Mouse (Mus musculus) forebrain, embryonic 10.5 days (tissue): Measurements from ENCODE around the gene Uimc1. TPM values are rescaled to one million over a fixed set of nuclear protein-coding genes. Genes with fewer than 3 reads are reported as not detected.

Experiments
- DNase-seq: peaks from one replicate; pipeline ENCODE4 v3.0.0-alpha.2; 2017; ENCODE audit warnings: low spot score; ENCODE audit errors: extremely low spot score
- H3K27ac ChIP-seq: fragments of 300-500 bp; sonication (generic); 2 replicates; pipeline ENCODE4 v1.5.1; 2016; ENCODE audit warnings: mild to moderate bottlenecking
- H3K27me3 ChIP-seq: fragments of 300-500 bp; sonication (generic); 2 replicates; pipeline ENCODE4 v1.6.1; 2016; ENCODE audit warnings: mild to moderate bottlenecking; ENCODE audit not compliant: poor library complexity, severe bottlenecking
- H3K36me3 ChIP-seq: fragments of 300-500 bp; sonication (generic); replicated peaks from 2 replicates; pipeline ENCODE4 v1.6.1; 2016; ENCODE audit warnings: mild to moderate bottlenecking, moderate library complexity
- H3K4me1 ChIP-seq: fragments of 300-500 bp; sonication (generic); 2 replicates; pipeline ENCODE4 v1.6.1; 2016
- H3K4me3 ChIP-seq: fragments of 300-500 bp; sonication (generic); 2 replicates; pipeline ENCODE4 v1.5.1; 2016; ENCODE audit warnings: mild to moderate bottlenecking, moderate library complexity
- H3K9me3 ChIP-seq: fragments of 300-500 bp; sonication (generic); 2 replicates; pipeline ENCODE4 v1.6.1; 2016; ENCODE audit warnings: mild to moderate bottlenecking, moderate library complexity
- WGBS: fragments of 180-500 bp; shearing (Covaris S2); methylation state at CpG from one replicate; pipeline ENCODE4 v1.1.7; 2016; 5-methylcytosine and 5-hydroxymethylcytosine counted together
- polyA plus RNA-seq: library from polyadenylated mRNA; unstranded; fragments of >200 nt; fragmentation: Nextera tagmentation; extraction: Ambion mirVana; gene quantifications from 2 replicates; pipeline ENCODE4 v1.2.1, GENCODE M21; 2016

The Uimc1 gene
- polyA plus RNA-seq, 1 experiment from 2014 or later, result 23.4 TPM

- peaks cover 3% of the 10 kb centered on the region; the same call in 1 of the 2 replicates for H3K36me3 ChIP-seq
- no peak overlapping the region for H3K27ac ChIP-seq
- H3K9me3 ChIP-seq, result no peaks in the 10 kb centered on the region
- DNase-seq, result no peak
- H3K27me3 ChIP-seq, result peaks cover 85% of the 10 kb centered on the region
- H3K4me1 ChIP-seq, result peaks cover 40% of the 10 kb centered on the region
- 96% methylated on average over 7 of the region's 7 CpGs for WGBS
- H3K4me3 ChIP-seq, result no peak overlapping the region
Measured at GRCm38 (mm10) chr13:55006415-55006742, 93.7 kb downstream of the Uimc1 start.

GRCm38 (mm10) chr13:55005691-55006414 lies 94.2 kb downstream of the Uimc1 start:
- Histone ChIP-seq H3K27me3 (peaks cover 85% of the 10 kb centered on the region), H3K4me3 (no peak overlapping the region), H3K27ac (no peak overlapping the region), H3K4me1 (peaks cover 43% of the 10 kb centered on the region), H3K9me3 (no peaks in the 10 kb centered on the region), H3K36me3 (peaks cover 3% of the 10 kb centered on the region; the same call in 1 of the 2 replicates)
- DNase-seq, result no peak
- 83% methylated on average over 31 of the region's 31 CpGs for WGBS

DNA sequence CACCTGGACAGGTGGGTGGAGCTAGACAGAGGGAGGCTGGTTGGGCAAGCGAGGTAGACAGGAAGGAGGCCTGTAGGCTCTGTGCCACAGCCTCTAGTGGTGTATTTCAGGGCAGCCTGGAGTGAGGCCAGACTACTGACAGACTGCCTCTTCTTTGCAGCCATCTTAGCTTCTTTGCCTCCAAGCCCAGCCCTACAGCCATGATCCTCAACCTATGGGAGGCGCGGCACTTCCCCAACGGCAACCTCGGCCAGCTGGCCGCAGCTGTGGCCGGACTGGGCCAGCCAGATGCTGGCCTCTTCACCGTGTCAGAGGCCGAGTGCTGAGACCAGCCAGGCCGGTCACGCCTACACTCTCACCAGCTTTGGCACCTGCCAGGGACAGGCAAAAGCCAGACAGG lies 95.5 kb downstream of the Uimc1 start:
- peaks cover 85% of the 10 kb centered on the region for H3K27me3 ChIP-seq
- H3K36me3 ChIP-seq, result peaks cover 6% of the 10 kb centered on the region; the same call in 1 of the 2 replicates

GRCm38 (mm10) chr13:55002090-55002489 lies 98.0 kb downstream of the Uimc1 start:
- 85% methylated on average over 10 of the region's 10 CpGs for WGBS
- no peak for DNase-seq
- Histone ChIP-seq H3K4me3 (no peak overlapping the region), H3K36me3 (peaks cover 6% of the 10 kb centered on the region; the same call in 1 of the 2 replicates), H3K27ac (no peak overlapping the region), H3K4me1 (peaks cover 43% of the 10 kb centered on the region), H3K27me3 (peaks cover 100% of the 10 kb centered on the region), H3K9me3 (no peaks in the 10 kb centered on the region)

More for the DNA sequence above, 95.5 kb downstream of the Uimc1 start:
- no peaks in the 10 kb centered on the region for H3K9me3 ChIP-seq
- no peak overlapping the region for H3K27ac ChIP-seq
- no peak overlapping the region for H3K4me3 ChIP-seq
- no peak for DNase-seq
- H3K4me1 ChIP-seq, result peaks cover 46% of the 10 kb centered on the region
- 68% methylated on average over 11 of the region's 11 CpGs for WGBS

DNA sequence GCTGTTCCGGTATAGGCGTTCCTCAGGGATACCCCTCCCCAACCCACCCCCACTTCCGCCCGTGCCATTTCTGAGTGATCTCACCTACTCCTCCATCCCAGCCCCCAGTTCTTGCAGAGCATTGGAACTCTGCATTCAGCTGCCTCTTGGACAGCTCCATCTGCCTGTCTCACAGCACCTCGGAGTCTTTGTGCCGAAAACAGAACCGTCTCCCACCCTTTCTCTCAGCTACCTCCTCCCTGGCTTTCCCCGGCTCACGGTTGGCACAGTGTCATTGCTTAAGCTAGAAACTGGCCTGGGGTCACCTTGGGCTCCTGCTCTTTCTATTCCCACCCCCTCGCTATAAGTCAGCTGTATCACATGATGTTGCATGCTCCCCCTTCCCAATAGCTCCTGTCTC lies 99.7 kb downstream of the Uimc1 start:
- peaks cover 51% of the 10 kb centered on the region for H3K4me1 ChIP-seq
- WGBS, result 92% methylated on average over 10 of the region's 10 CpGs
- no peak overlapping the region for H3K4me3 ChIP-seq
- peaks cover 100% of the 10 kb centered on the region for H3K27me3 ChIP-seq
- DNase-seq, result no peak
- peaks cover 6% of the 10 kb centered on the region; the same call in 1 of the 2 replicates for H3K36me3 ChIP-seq
- H3K27ac ChIP-seq, result no peak overlapping the region
- H3K9me3 ChIP-seq, result no peaks in the 10 kb centered on the region

- peaks cover 69% of the 10 kb centered on the region for H3K4me1 ChIP-seq
- H3K27me3 ChIP-seq, result peaks cover 93% of the 10 kb centered on the region
- WGBS, result 88% methylated on average over 8 of the region's 8 CpGs
- no peak overlapping the region for H3K4me3 ChIP-seq
- no peaks in the 10 kb centered on the region for H3K9me3 ChIP-seq
- H3K27ac ChIP-seq, result peak overlapping the region; percentile 3
- no peak for DNase-seq
- 0 out of 2 replicates have a peak, but pooled peaks cover 3% of the 10 kb centered on the region for H3K36me3 ChIP-seq
Measured at GRCm38 (mm10) chr13:54997568-54997967, 102.5 kb downstream of the Uimc1 start.

- H3K36me3 ChIP-seq, result 0 out of 2 replicates have a peak, but pooled peaks cover 3% of the 10 kb centered on the region
- H3K4me1 ChIP-seq, result peaks cover 77% of the 10 kb centered on the region
- peak overlapping the region; percentile 85 for H3K27ac ChIP-seq
- WGBS, result 54% methylated on average over 6 of the region's 6 CpGs
- no peaks in the 10 kb centered on the region for H3K9me3 ChIP-seq
- peak overlapping the region; percentile 23; the same call in 1 of the 2 replicates for H3K4me3 ChIP-seq
- H3K27me3 ChIP-seq, result peaks cover 92% of the 10 kb centered on the region
- no peak for DNase-seq
Measured at GRCm38 (mm10) chr13:54995161-54995560, 104.9 kb downstream of the Uimc1 start.

DNA sequence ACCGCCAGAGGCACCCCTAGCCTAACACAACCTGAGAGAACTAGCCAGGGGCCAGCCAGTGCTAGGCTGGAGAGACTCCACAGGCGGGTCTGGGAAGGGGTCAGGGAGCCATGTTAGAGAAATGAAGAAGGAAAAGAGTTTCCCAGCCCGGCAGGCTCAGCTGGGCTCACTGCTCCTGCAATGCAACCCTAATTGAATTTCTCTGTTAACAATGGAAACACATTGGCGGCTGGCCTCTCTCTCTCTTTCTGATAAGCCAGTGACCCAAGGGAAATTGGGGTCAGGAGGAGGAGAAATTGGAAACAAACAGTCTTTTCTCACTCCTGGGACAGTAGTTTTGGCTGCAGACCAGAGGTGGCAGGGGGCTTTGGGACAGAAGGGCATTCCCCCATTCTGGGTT lies 105.5 kb downstream of the Uimc1 start:
- DNase-seq, result peak; percentile 69
- 2% methylated on average over 4 of the region's 4 CpGs for WGBS
- H3K4me3 ChIP-seq, result peak overlapping the region; percentile 23
- H3K9me3 ChIP-seq, result no peaks in the 10 kb centered on the region
- peaks cover 83% of the 10 kb centered on the region for H3K4me1 ChIP-seq
- peaks cover 92% of the 10 kb centered on the region for H3K27me3 ChIP-seq
- no peaks in the 10 kb centered on the region for H3K36me3 ChIP-seq
- peak overlapping the region; percentile 85 for H3K27ac ChIP-seq

DNA sequence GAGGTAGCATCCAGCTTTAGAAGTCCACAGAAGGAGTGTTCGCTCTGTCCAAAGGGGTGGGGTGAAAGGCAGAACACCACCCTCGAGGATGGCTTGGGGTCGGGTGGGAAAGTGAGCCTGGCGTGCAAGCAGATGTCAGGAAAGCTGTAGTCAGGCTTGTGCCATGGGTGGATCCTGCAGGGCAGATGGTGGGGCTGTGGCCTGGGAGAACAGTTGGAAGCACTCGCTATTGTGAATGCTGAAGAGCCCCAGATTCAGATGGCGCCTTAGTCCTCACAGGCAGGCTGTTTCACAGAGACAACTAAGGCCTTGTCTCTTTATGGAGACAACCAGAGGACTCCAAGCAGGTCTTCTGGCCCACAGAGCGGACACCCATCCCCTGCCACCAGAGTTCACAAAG lies 107.9 kb downstream of the Uimc1 start:
- Histone ChIP-seq H3K4me3 (no peak overlapping the region), H3K27ac (peak overlapping the region; percentile 69), H3K27me3 (peaks cover 90% of the 10 kb centered on the region), H3K36me3 (no peaks in the 10 kb centered on the region), H3K4me1 (peaks cover 90% of the 10 kb centered on the region), H3K9me3 (no peaks in the 10 kb centered on the region)
- WGBS, result 89% methylated on average over 7 of the region's 7 CpGs
- DNase-seq, result no peak

DNA sequence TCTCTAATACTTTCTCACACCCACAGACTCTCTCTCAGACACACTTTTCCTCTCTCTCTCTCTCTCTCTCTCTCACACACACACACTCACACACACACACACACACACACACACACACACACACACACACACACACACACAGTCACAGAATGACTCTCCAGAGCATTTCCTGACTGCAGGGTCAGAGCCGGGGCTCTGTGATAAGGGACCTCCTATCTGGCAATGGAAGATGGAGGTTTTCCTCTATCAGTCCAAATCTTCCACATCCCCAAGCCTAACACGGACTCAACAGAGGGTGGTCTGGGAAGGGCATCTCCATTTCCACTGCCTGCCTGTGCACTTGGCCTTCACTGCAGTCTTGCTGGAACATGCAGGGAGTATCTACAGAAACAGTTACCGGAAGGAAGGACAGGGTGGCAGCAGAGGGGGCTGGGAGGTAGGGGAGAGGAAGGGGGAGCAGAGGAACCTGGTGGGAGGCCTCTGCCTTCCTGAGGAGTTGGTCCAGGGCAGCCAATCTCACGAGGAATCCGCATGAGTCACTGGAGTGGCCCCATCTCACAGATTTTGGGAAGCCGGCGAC lies 111.8 kb downstream of the Uimc1 start:
- Histone ChIP-seq H3K36me3 (no peaks in the 10 kb centered on the region), H3K27ac (0 out of 2 replicates have a peak overlapping the region, but pooled peaks have one; percentile 11), H3K9me3 (no peaks in the 10 kb centered on the region), H3K4me1 (peaks cover 51% of the 10 kb centered on the region), H3K27me3 (peaks cover 96% of the 10 kb centered on the region), H3K4me3 (no peak overlapping the region)
- 54% methylated on average over 7 of the region's 7 CpGs for WGBS
- DNase-seq, result no peak

DNA sequence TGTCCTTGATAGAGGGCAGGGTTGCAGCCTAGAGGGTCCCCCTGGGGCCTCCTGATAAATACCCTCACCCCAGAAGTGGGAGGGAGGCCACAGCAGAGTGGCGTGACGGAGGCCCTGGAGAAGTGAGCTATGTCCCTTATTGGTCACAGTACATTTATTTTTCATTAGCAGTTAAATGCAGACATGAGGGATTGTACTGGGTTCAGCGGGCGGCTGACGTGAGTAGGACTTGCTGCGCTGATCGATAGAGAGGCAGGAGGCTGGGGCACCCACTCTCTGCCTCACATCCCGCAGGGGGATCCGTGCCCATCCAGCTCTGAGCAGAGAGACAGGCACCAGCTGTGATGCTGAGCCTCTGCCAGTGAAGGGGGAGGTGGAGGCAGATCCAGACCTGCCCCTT lies 112.7 kb downstream of the Uimc1 start:
- H3K36me3 ChIP-seq, result no peaks in the 10 kb centered on the region
- no peak for DNase-seq
- no peaks in the 10 kb centered on the region for H3K9me3 ChIP-seq
- no peak overlapping the region for H3K4me3 ChIP-seq
- 86% methylated on average over 9 of the region's 9 CpGs for WGBS
- H3K4me1 ChIP-seq, result peaks cover 42% of the 10 kb centered on the region
- H3K27me3 ChIP-seq, result peaks cover 96% of the 10 kb centered on the region
- H3K27ac ChIP-seq, result 0 out of 2 replicates have a peak overlapping the region, but pooled peaks have one; percentile 44

- no peaks in the 10 kb centered on the region for H3K36me3 ChIP-seq
- no peak overlapping the region for H3K27ac ChIP-seq
- DNase-seq, result no peak
- peaks cover 99% of the 10 kb centered on the region for H3K27me3 ChIP-seq
- H3K4me3 ChIP-seq, result no peak overlapping the region
- 64% methylated on average over 2 of the region's 2 CpGs for WGBS
- peaks cover 45% of the 10 kb centered on the region for H3K4me1 ChIP-seq
- H3K9me3 ChIP-seq, result no peaks in the 10 kb centered on the region
Measured at GRCm38 (mm10) chr13:54983614-54984013, 116.5 kb downstream of the Uimc1 start.

GRCm38 (mm10) chr13:54983001-54983400 lies 117.1 kb downstream of the Uimc1 start:
- H3K4me1 ChIP-seq, result peaks cover 45% of the 10 kb centered on the region
- no peaks in the 10 kb centered on the region for H3K9me3 ChIP-seq
- DNase-seq, result no peak
- no peak overlapping the region for H3K27ac ChIP-seq
- H3K36me3 ChIP-seq, result no peaks in the 10 kb centered on the region
- H3K4me3 ChIP-seq, result no peak overlapping the region
- peaks cover 99% of the 10 kb centered on the region for H3K27me3 ChIP-seq
- 90% methylated on average over 8 of the region's 8 CpGs for WGBS
